Mouse (Mus musculus) C2C12 (cell line): ENCODE results near the gene Osbpl8.

ENCODE experiments used
- CEBPB ChIP-seq: IDR thresholded peaks from one replicate; pipeline ENCODE4 v1.6.1; 2011; ENCODE audit warnings: low read depth, mild to moderate bottlenecking, control low read depth, moderate library complexity
- CTCF ChIP-seq: IDR thresholded peaks from one replicate; pipeline ENCODE4 v1.5.1; 2011; ENCODE audit not compliant: control insufficient read depth, insufficient read depth, insufficient read length
- MAX ChIP-seq: IDR thresholded peaks from one replicate; pipeline ENCODE4 v1.6.1; 2011; ENCODE audit warnings: mild to moderate bottlenecking, control low read depth
- MYOD1 ChIP-seq: IDR thresholded peaks from one replicate; pipeline ENCODE4 v1.6.1; 2011; ENCODE audit warnings: low read depth; ENCODE audit not compliant: control insufficient read depth, insufficient read length
- MYOG ChIP-seq: IDR thresholded peaks from one replicate; pipeline ENCODE4 v1.6.1; 2011; ENCODE audit not compliant: control insufficient read depth, insufficient read length; ENCODE audit errors: extremely low read depth
- USF1 ChIP-seq: IDR thresholded peaks from one replicate; pipeline ENCODE4 v1.6.1; 2011; ENCODE audit warnings: low read depth, mild to moderate bottlenecking, control low read depth, moderate library complexity

- TF ChIP-seq USF1, result no peak
- TF ChIP-seq MYOG, result no peak
- TF ChIP-seq CTCF, result no peak
- TF ChIP-seq MYOD1, result no peak
- no peak for TF ChIP-seq CEBPB
- TF ChIP-seq MAX, result no peak
Observed at GRCm38 (mm10) chr10:111130872-111131271, 33.7 kb upstream of the Osbpl8 start.
